Mouse (Mus musculus) hindbrain, embryonic 15.5 days (tissue): ENCODE measurements at regions not wholly inside any gene's neighbourhood (a gene's known extent, or its start where the extent isn't known, plus 50 kb on each side); places are given as distances from the start of the nearest gene placed in this dataset.
A peak's percentile ranks its signal among the peaks of the same experiment; 100 is the strongest.

ENCODE experiments used
- ATAC-seq: fragments of 200-750 bp; cut with Nextera tagmentation; 2 replicates; pipeline ENCODE4 v1.8.0; 2017; ENCODE audit warnings: low read depth, moderate number of reproducible peaks, moderate TSS enrichment; ENCODE audit not compliant: low FRiP score
- H3K27ac ChIP-seq: fragments of 300-500 bp; sonication (generic); replicated peaks from 2 replicates; pipeline ENCODE4 v1.5.1; 2015; ENCODE audit warnings: mild to moderate bottlenecking, inconsistent platforms
- H3K27me3 ChIP-seq: fragments of 300-500 bp; sonication (generic); 2 replicates; pipeline ENCODE4 v1.6.1; 2015; ENCODE audit warnings: control low read depth, inconsistent platforms
- H3K36me3 ChIP-seq: fragments of 300-500 bp; sonication (generic); 2 replicates; pipeline ENCODE4 v1.6.1; 2015; ENCODE audit warnings: control low read depth, inconsistent platforms
- H3K4me1 ChIP-seq: fragments of 300-500 bp; sonication (generic); replicated peaks from 2 replicates; pipeline ENCODE4 v1.6.1; 2015; ENCODE audit warnings: control low read depth, inconsistent platforms
- H3K4me2 ChIP-seq: fragments of 300-500 bp; sonication (generic); 2 replicates; pipeline ENCODE4 v1.6.1; 2015; ENCODE audit warnings: moderate library complexity, mild to moderate bottlenecking, inconsistent platforms
- H3K4me3 ChIP-seq: fragments of 300-500 bp; sonication (generic); 2 replicates; pipeline ENCODE4 v1.5.1; 2015; ENCODE audit warnings: mild to moderate bottlenecking, inconsistent platforms
- H3K9ac ChIP-seq: fragments of 300-500 bp; sonication (generic); 2 replicates; pipeline ENCODE4 v1.6.1; 2015; ENCODE audit warnings: inconsistent platforms
- H3K9me3 ChIP-seq: fragments of 300-500 bp; sonication (generic); 2 replicates; pipeline ENCODE4 v1.6.1; 2016; ENCODE audit warnings: control low read depth, inconsistent platforms
- WGBS: fragments of 180-500 bp; shearing (Covaris S2); methylation state at CpG from one replicate; pipeline ENCODE4 v1.1.7; 2015; 5-methylcytosine and 5-hydroxymethylcytosine counted together

DNA sequence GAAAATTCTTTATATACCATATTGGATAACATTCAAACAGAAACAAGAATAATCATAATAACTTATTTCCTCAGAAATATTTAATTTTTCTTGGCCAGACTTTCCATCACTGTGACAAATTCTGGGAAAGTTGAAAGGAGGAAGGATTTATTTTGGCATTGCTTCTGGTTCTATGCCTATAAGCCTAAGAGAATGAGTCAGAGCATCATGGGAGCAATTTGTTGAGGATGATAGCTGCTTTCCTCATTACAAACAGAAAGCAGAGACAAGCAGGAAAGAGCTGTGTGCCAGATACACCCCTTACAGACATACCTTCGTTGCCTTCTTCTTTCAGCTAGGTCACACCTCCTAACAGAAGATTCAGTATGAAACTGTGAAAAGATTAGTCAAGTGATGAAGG is 115.3 kb downstream of the Rgs21 start:
- H3K9me3 ChIP-seq, result no peaks in the 10 kb centered on the region
- no peaks in the 10 kb centered on the region for H3K4me1 ChIP-seq
- ATAC-seq, result no peak
- WGBS, result 74% methylated on average over 1 of the region's 1 CpGs
- no peak overlapping the region for H3K9ac ChIP-seq
- no peak overlapping the region for H3K4me3 ChIP-seq
- no peak overlapping the region for H3K4me2 ChIP-seq
- no peaks in the 10 kb centered on the region for H3K36me3 ChIP-seq
- no peaks in the 10 kb centered on the region for H3K27me3 ChIP-seq
- H3K27ac ChIP-seq, result no peak overlapping the region

GRCm38 (mm10) chr1:144451731-144452130 is 115.7 kb downstream of the Rgs21 start:
- Histone ChIP-seq H3K4me2 (no peak overlapping the region), H3K9ac (no peak overlapping the region), H3K27ac (no peak overlapping the region), H3K27me3 (no peaks in the 10 kb centered on the region), H3K4me1 (no peaks in the 10 kb centered on the region), H3K9me3 (no peaks in the 10 kb centered on the region), H3K36me3 (no peaks in the 10 kb centered on the region), H3K4me3 (no peak overlapping the region)
- 68% methylated on average over 1 of the region's 1 CpGs for WGBS
- ATAC-seq, result no peak

GRCm38 (mm10) chr1:144436617-144437016 is 130.8 kb downstream of the Rgs21 start:
- H3K4me3 ChIP-seq, result no peak overlapping the region
- no peak overlapping the region for H3K9ac ChIP-seq
- H3K4me1 ChIP-seq, result no peaks in the 10 kb centered on the region
- no peak overlapping the region for H3K4me2 ChIP-seq
- 89% methylated on average over 2 of the region's 2 CpGs for WGBS
- H3K9me3 ChIP-seq, result no peaks in the 10 kb centered on the region
- H3K36me3 ChIP-seq, result no peaks in the 10 kb centered on the region
- no peak for ATAC-seq
- H3K27me3 ChIP-seq, result no peaks in the 10 kb centered on the region
- H3K27ac ChIP-seq, result no peak overlapping the region

DNA sequence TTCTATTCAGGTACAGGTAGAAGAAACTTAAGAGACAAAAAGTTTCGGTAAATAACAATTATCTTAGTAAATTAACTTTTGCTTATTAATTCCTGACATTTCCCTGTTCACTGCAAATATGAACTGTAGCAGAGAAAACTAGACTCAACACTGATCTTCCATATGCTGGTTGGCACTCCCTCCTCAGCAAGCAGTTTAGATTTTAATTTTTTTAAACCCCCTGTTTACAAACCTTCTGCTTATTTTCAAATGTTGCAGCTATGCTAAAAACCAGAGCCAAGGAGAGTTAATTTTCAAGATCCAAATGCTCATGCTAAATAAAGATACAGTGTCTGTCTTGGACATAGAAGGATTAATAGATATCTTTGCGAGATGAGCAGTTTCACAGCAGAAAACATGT is 134.7 kb downstream of the Rgs21 start:
- no peaks in the 10 kb centered on the region for H3K9me3 ChIP-seq
- H3K9ac ChIP-seq, result no peak overlapping the region
- no peak overlapping the region for H3K27ac ChIP-seq
- 89% methylated on average over 2 of the region's 2 CpGs for WGBS
- H3K4me3 ChIP-seq, result no peak overlapping the region
- H3K36me3 ChIP-seq, result no peaks in the 10 kb centered on the region
- ATAC-seq, result no peak
- H3K4me1 ChIP-seq, result no peaks in the 10 kb centered on the region
- H3K27me3 ChIP-seq, result no peaks in the 10 kb centered on the region
- H3K4me2 ChIP-seq, result no peak overlapping the region

DNA sequence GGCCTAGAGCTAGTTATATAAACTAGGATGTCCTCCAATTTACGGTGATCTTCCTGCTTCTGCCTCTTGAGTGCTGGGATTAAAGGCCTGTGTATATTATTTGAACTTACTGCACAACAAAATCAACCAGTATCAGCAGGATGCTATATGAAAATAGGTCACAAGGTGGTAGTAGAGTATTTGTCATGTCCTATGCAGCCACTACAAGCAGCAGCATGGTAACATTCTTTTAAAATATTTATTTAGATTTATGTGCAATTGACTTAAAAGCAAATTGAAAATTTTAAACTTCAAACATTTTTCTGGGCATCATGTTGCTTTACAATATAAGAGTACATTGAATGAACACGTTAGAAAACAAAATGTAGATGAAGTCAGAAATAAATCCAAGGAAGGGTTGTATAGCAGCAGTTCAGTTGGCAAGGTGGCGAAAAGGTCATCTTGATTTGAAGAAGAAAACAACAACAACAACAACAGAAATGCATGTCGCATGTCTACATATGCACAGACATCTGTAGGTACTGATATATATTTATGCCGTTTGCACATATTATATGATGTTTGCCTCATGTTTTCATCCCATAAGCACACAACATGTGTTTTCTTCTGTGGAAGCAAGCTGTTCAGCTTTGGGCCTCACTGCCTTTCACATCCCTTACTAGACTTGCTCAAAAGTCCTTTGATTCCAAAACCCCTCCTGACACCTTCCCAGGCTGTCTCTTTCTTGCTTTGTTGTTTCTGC is 135.8 kb downstream of the Rgs21 start:
- Histone ChIP-seq H3K27ac (no peak overlapping the region), H3K4me3 (no peak overlapping the region), H3K9ac (no peak overlapping the region), H3K4me2 (no peak overlapping the region), H3K36me3 (no peaks in the 10 kb centered on the region), H3K4me1 (no peaks in the 10 kb centered on the region), H3K9me3 (no peaks in the 10 kb centered on the region), H3K27me3 (no peaks in the 10 kb centered on the region)
- WGBS, result 82% methylated on average over 5 of the region's 5 CpGs
- ATAC-seq, result 0 out of 2 replicates have a peak, but pooled peaks have one; percentile 27

DNA sequence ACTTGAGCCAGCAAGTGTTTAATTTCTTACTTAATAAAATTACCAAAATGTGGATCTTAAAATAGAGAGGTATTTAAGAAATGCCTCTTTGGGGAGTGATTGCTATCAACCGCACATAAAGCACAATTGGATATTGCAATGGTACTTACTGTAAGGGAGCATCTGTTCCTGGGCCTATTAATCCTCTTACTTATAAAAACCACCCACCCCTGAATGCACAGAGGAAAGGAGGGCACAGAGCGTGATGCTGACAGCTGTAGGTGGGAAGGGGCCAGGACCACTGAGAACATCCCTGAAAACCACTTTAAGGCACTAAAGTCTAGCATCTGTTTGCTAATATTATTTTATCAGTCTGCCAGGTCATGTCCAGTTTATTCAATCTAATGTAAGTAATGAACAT is 146.1 kb downstream of the Rgs21 start:
- no peak for ATAC-seq
- H3K4me1 ChIP-seq, result no peaks in the 10 kb centered on the region
- no peak overlapping the region for H3K4me3 ChIP-seq
- 75% methylated on average over 2 of the region's 2 CpGs for WGBS
- H3K27ac ChIP-seq, result no peak overlapping the region
- H3K9me3 ChIP-seq, result no peaks in the 10 kb centered on the region
- no peak overlapping the region for H3K9ac ChIP-seq
- H3K4me2 ChIP-seq, result no peak overlapping the region
- H3K27me3 ChIP-seq, result no peaks in the 10 kb centered on the region
- H3K36me3 ChIP-seq, result no peaks in the 10 kb centered on the region

- no peaks in the 10 kb centered on the region for H3K9me3 ChIP-seq
- WGBS, result 26% methylated on average over 14 of the region's 15 CpGs
- peak; percentile 91 for ATAC-seq
- H3K4me3 ChIP-seq, result no peak overlapping the region
- H3K9ac ChIP-seq, result no peak overlapping the region
- H3K4me2 ChIP-seq, result peak overlapping the region; percentile 14; the same call in 1 of the 2 replicates
- H3K27ac ChIP-seq, result no peak overlapping the region
- no peaks in the 10 kb centered on the region for H3K36me3 ChIP-seq
- no peaks in the 10 kb centered on the region for H3K27me3 ChIP-seq
- no peaks in the 10 kb centered on the region for H3K4me1 ChIP-seq
Measured at GRCm38 (mm10) chr1:144406387-144407383, 157.6 kb upstream of the Rgs1 start.

- Histone ChIP-seq H3K27me3 (no peaks in the 10 kb centered on the region), H3K4me3 (no peak overlapping the region), H3K9ac (no peak overlapping the region), H3K36me3 (no peaks in the 10 kb centered on the region), H3K27ac (no peak overlapping the region), H3K9me3 (no peaks in the 10 kb centered on the region), H3K4me1 (no peaks in the 10 kb centered on the region), H3K4me2 (no peak overlapping the region)
- no peak for ATAC-seq
Measured at GRCm38 (mm10) chr1:144405724-144406123, 156.7 kb upstream of the Rgs1 start.

DNA sequence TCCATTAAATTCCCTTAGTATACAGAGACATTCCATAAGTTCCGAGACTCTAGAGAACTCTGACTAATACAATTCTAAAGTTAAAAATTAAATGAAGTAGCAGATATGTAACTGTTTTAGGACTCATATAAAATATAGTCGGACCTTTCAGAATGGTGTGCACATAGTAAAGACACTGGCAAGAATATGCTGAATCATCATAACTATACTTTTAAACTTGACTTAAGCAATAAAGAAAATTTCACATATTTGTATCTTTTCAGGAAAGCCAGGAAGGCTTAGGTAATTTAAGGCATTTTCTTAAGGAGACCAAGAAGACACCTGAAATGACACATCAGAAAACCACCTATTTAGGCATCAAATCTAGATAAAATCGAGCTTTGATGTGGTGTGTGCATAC is 156.0 kb upstream of the Rgs1 start:
- H3K9me3 ChIP-seq, result no peaks in the 10 kb centered on the region
- H3K27ac ChIP-seq, result no peak overlapping the region
- H3K36me3 ChIP-seq, result no peaks in the 10 kb centered on the region
- H3K4me2 ChIP-seq, result no peak overlapping the region
- H3K27me3 ChIP-seq, result no peaks in the 10 kb centered on the region
- WGBS, result 80% methylated on average over 3 of the region's 3 CpGs
- no peak for ATAC-seq
- no peak overlapping the region for H3K9ac ChIP-seq
- no peaks in the 10 kb centered on the region for H3K4me1 ChIP-seq
- no peak overlapping the region for H3K4me3 ChIP-seq

DNA sequence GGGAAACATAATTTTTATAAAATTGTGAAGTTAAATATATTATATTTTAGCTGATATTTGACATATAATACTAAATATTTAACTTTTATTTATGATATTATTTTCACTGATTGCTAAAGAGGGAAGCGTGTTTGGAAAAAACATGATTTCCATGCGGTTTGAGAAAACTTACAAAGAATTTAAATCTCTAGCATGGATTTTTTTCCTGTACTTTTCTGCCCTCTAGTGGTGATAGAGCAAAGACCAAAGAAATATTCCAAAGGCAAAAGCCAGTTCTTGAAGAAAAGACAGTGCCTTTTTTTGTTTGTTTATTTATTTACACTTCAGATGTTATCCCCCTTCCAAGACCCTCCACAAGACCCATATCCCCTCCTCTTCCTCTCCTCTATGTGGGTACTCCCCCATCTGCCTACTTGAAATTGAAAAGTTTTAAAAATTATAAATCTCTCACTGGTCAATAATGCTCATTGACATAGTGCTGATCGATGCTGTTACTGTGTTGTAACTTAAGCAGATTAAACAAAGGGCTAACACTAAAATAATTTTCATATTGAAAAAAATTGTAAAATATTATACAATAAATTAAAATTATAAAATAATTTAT is 131.1 kb upstream of the Rgs1 start:
- H3K27me3 ChIP-seq, result no peaks in the 10 kb centered on the region
- H3K27ac ChIP-seq, result no peak overlapping the region
- 49% methylated on average over 3 of the region's 3 CpGs for WGBS
- H3K9ac ChIP-seq, result no peak overlapping the region
- ATAC-seq, result no peak
- no peak overlapping the region for H3K4me3 ChIP-seq
- H3K4me1 ChIP-seq, result no peaks in the 10 kb centered on the region
- H3K9me3 ChIP-seq, result no peaks in the 10 kb centered on the region
- no peak overlapping the region for H3K4me2 ChIP-seq
- H3K36me3 ChIP-seq, result no peaks in the 10 kb centered on the region

DNA sequence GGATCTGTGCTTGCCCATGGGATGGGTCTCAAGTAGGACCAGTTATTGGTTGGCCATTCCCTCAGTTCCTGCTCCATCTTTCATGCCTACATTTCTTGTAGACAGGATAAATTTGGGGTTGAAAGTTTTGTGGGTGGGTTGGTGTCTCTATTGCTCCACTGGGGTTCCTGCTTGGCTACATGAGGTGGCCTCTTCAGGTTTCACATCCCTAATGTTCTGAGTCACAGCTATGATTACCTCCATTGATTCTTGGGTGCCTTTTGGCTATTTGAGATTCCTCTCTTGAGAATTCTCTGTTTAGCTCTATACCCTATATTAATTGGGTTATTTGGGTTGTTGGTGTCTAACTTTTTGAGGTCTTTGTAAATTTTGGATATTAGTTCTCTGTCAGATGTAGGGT is 125.1 kb upstream of the Rgs1 start:
- H3K9me3 ChIP-seq, result no peaks in the 10 kb centered on the region
- no peak overlapping the region for H3K9ac ChIP-seq

GRCm38 (mm10) chr1:144367492-144367891 is 118.5 kb upstream of the Rgs1 start:
- H3K27me3 ChIP-seq, result no peaks in the 10 kb centered on the region
- ATAC-seq, result no peak
- no peak overlapping the region for H3K4me3 ChIP-seq
- no peak overlapping the region for H3K4me2 ChIP-seq
- H3K27ac ChIP-seq, result no peak overlapping the region
- 76% methylated on average over 3 of the region's 3 CpGs for WGBS
- no peaks in the 10 kb centered on the region for H3K9me3 ChIP-seq
- no peak overlapping the region for H3K9ac ChIP-seq
- H3K4me1 ChIP-seq, result no peaks in the 10 kb centered on the region
- no peaks in the 10 kb centered on the region for H3K36me3 ChIP-seq

More for the DNA sequence above, 125.1 kb upstream of the Rgs1 start:
- Histone ChIP-seq H3K4me2 (no peak overlapping the region), H3K36me3 (no peaks in the 10 kb centered on the region), H3K27me3 (no peaks in the 10 kb centered on the region), H3K4me3 (no peak overlapping the region), H3K27ac (no peak overlapping the region), H3K4me1 (no peaks in the 10 kb centered on the region)
- no peak for ATAC-seq
